In the genomic region with DNA sequence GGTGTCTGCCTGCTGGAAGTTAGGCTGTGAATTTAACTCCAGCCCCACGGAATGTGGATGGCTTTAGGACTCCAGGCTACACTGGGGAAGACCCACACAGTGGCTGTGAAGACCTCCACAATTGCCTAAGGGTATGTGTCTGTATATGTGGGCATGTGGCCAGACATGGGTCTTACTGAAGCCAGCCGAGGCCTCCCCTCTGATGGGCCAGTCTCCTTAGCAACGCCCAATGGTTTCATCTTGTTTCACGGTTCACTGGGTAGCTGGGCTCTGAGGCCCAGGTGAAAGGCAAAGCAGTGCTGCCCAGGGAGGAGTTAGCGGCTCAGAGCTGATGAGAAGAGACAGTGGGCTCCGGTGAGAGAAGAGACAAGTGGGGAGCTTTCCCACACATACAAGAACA, we compare ENCODE assay signal across 14 mouse cellular contexts. TPM values are rescaled to one million over a fixed set of nuclear protein-coding genes. Genes with fewer than 3 reads are reported as not detected.
DNase-seq lines count a peak whose midpoint lies in the region; ATAC-seq and TF ChIP-seq lines count a peak whose summit lies in the region.
"Had no signal": no experiment of that assay in that cellular context is flagged by ENCODE, and none has a peak within 500 bp of the region (broad histone marks: within the 10 kb centered on the region; RNA-seq: fewer than 3 reads in every experiment).

No protein-coding gene starts in this region.

- peak overlapping the region; percentile 56; the same call in 1 of the 2 replicates for H3K9ac ChIP-seq in intestine, embryonic 16.5 days (ENCODE audit: low read depth, low read length)
- H3K9ac ChIP-seq in intestine, postnatal 0 days (ENCODE audit: low read depth, low read length): no peak overlapping the region
- H3K9ac ChIP-seq in neural tube, embryonic 15.5 days (replicated peaks): no peak overlapping the region; the same call in 1 of the 2 replicates
- H3K9ac ChIP-seq: liver, embryonic 15.5 days had no signal

- TF ChIP-seq CTCF in intestine, postnatal 0 days (IDR thresholded peaks at IDR 0.05; ENCODE audit: low read depth): no peak

- intact Hi-C loops in gastrocnemius, postnatal 14 days (cut with DNase I; ENCODE audit: low total_unique reads): loop anchor here (5.0 kb wide), 1 partner anchor 236 kb away; no protein-coding TSS in a partner anchor
- intact Hi-C loops in heart, postnatal 10 days (cut with DNase I): no loop called here

- DNase-seq in hindbrain, embryonic 10.5 days (ENCODE audit: low spot score): peak; percentile 52
- DNase-seq in kidney, postnatal 14 days: peak; percentile 66
- DNase-seq in spleen, postnatal 4 days (ENCODE audit: low spot score in 2 of 2): no peak
- DNase-seq in gastrocnemius, postnatal 14 days: no peak
- no peak for DNase-seq in heart, postnatal 10 days

- no peak overlapping the region for H3K4me2 ChIP-seq in intestine, embryonic 16.5 days (ENCODE audit: low read depth, low read length)
- no peak overlapping the region for H3K4me2 ChIP-seq in intestine, postnatal 0 days (replicated peaks; ENCODE audit: low read depth)
- no peak overlapping the region for H3K4me2 ChIP-seq in neural tube, embryonic 15.5 days
- H3K4me2 ChIP-seq: liver, embryonic 15.5 days had no signal

- peaks cover 3% of the 10 kb centered on the region; the same call in 1 of the 2 replicates for H3K27me3 ChIP-seq in intestine, embryonic 16.5 days (replicated peaks; ENCODE audit: control insufficient read depth, insufficient read depth, low read length)
- H3K27me3 ChIP-seq in intestine, postnatal 0 days (replicated peaks; ENCODE audit: control insufficient read depth, insufficient read depth, low read length): no peaks in the 10 kb centered on the region
- H3K27me3 ChIP-seq in hindbrain, embryonic 10.5 days (ENCODE audit: insufficient read depth, poor library complexity, severe bottlenecking): peaks cover 62% of the 10 kb centered on the region
- H3K27me3 ChIP-seq in neural tube, embryonic 15.5 days (replicated peaks): peaks cover 13% of the 10 kb centered on the region

- H3K4me3 ChIP-seq in intestine, embryonic 16.5 days (ENCODE audit: low read length): no peak overlapping the region
- H3K4me3 ChIP-seq in intestine, postnatal 0 days (ENCODE audit: low read depth, low read length): no peak overlapping the region
- peak overlapping the region; percentile 20; the same call in 1 of the 2 replicates for H3K4me3 ChIP-seq in hindbrain, embryonic 10.5 days
- H3K4me3 ChIP-seq in neural tube, embryonic 15.5 days (replicated peaks): no peak overlapping the region
- H3K4me3 ChIP-seq: left cerebral cortex, adult 2 months; liver, embryonic 15.5 days had no signal

- WGBS in intestine, embryonic 16.5 days: 39% methylated on average over 6 of the region's 6 CpGs
- WGBS in intestine, postnatal 0 days: 51% methylated on average over 6 of the region's 6 CpGs
- WGBS in hindbrain, embryonic 10.5 days: 32% methylated on average over 6 of the region's 6 CpGs
- 7% methylated on average over 6 of the region's 6 CpGs for WGBS in neural tube, embryonic 15.5 days

- no peaks in the 10 kb centered on the region for H3K9me3 ChIP-seq in intestine, embryonic 16.5 days (ENCODE audit: control insufficient read depth, low read length)
- no peaks in the 10 kb centered on the region for H3K9me3 ChIP-seq in intestine, postnatal 0 days (ENCODE audit: control insufficient read depth)
- no peaks in the 10 kb centered on the region for H3K9me3 ChIP-seq in hindbrain, embryonic 10.5 days
- no peaks in the 10 kb centered on the region for H3K9me3 ChIP-seq in neural tube, embryonic 15.5 days (replicated peaks)
- H3K9me3 ChIP-seq: liver, embryonic 15.5 days had no signal

- ATAC-seq in intestine, embryonic 16.5 days: no peak
- ATAC-seq in intestine, postnatal 0 days: no peak
- ATAC-seq in neural tube, embryonic 15.5 days (ENCODE audit: low FRiP score): no peak

- no peak overlapping the region for H3K27ac ChIP-seq in intestine, embryonic 16.5 days (ENCODE audit: low read length)
- H3K27ac ChIP-seq in intestine, postnatal 0 days (ENCODE audit: low read depth, low read length): no peak overlapping the region
- H3K27ac ChIP-seq in hindbrain, embryonic 10.5 days: peak overlapping the region; percentile 80
- H3K27ac ChIP-seq in neural tube, embryonic 15.5 days (replicated peaks): peak overlapping the region; percentile 13; the same call in 1 of the 2 replicates
- H3K27ac ChIP-seq: left cerebral cortex, adult 2 months; liver, embryonic 15.5 days; stomach, postnatal 0 days had no signal

- no peaks in the 10 kb centered on the region; the same call in 1 of the 2 replicates for H3K36me3 ChIP-seq in intestine, embryonic 16.5 days (ENCODE audit: control insufficient read depth, insufficient read depth, low read length)
- H3K36me3 ChIP-seq in intestine, postnatal 0 days (ENCODE audit: control insufficient read depth, insufficient read depth): peaks cover 4% of the 10 kb centered on the region; the same call in 1 of the 2 replicates
- 0 out of 2 replicates have a peak, but pooled peaks cover 6% of the 10 kb centered on the region for H3K36me3 ChIP-seq in hindbrain, embryonic 10.5 days
- H3K36me3 ChIP-seq in neural tube, embryonic 15.5 days: no peaks in the 10 kb centered on the region
- H3K36me3 ChIP-seq: liver, embryonic 15.5 days had no signal

- peaks cover 32% of the 10 kb centered on the region for H3K4me1 ChIP-seq in intestine, embryonic 16.5 days (ENCODE audit: control insufficient read depth, insufficient read depth, low read length)
- peaks cover 11% of the 10 kb centered on the region; the same call in 1 of the 2 replicates for H3K4me1 ChIP-seq in intestine, postnatal 0 days (replicated peaks; ENCODE audit: control insufficient read depth, insufficient read depth, low read length)
- H3K4me1 ChIP-seq in hindbrain, embryonic 10.5 days (replicated peaks): peaks cover 61% of the 10 kb centered on the region
- peaks cover 18% of the 10 kb centered on the region for H3K4me1 ChIP-seq in neural tube, embryonic 15.5 days

RNA-seq across cellular contexts. Expression of a gene that starts 5.4 kb away (rescaled TPM):
- polyA plus RNA-seq in intestine, embryonic 16.5 days (2015; fragmentation: Nextera tagmentation; extraction: Ambion mirVana): 0.07 TPM in 1 of 2 replicates, not detected in the other
- polyA plus RNA-seq in intestine, postnatal 0 days (2015; fragmentation: Nextera tagmentation; extraction: Ambion mirVana): not detected in 2 replicates
- not detected in 2 replicates for polyA plus RNA-seq in hindbrain, embryonic 10.5 days (2016; fragmentation: Nextera tagmentation; extraction: Ambion mirVana)
- polyA plus RNA-seq in neural tube, embryonic 15.5 days (2015; fragmentation: Nextera tagmentation; extraction: Ambion mirVana): not detected in 2 replicates
- not detected for total RNA-seq in gastrocnemius, postnatal 14 days (2021)
- total RNA-seq in heart, postnatal 10 days (2021): not detected
- total RNA-seq: common myeloid progenitor, adult 5-6 weeks; gastrocnemius, adult 18-20 months; megakaryocyte, adult 5-6 weeks had no signal
- polyA plus RNA-seq: liver, embryonic 15.5 days; stomach, postnatal 0 days had no signal

RNA-seq across cellular contexts. Expression of a gene that starts 7.3 kb away (rescaled TPM):
- polyA plus RNA-seq in intestine, embryonic 16.5 days (2015; fragmentation: Nextera tagmentation; extraction: Ambion mirVana): 12.2 and 13.7 TPM in 2 replicates
- 15.8 and 16.4 TPM in 2 replicates for polyA plus RNA-seq in intestine, postnatal 0 days (2015; fragmentation: Nextera tagmentation; extraction: Ambion mirVana)
- polyA plus RNA-seq in hindbrain, embryonic 10.5 days (2016; fragmentation: Nextera tagmentation; extraction: Ambion mirVana): 3.5 and 3.8 TPM in 2 replicates
- polyA plus RNA-seq in neural tube, embryonic 15.5 days (2015; fragmentation: Nextera tagmentation; extraction: Ambion mirVana): 4.7 and 5.0 TPM in 2 replicates
- 1 to 10 TPM; 5.8 to 7.5 TPM for total RNA-seq in gastrocnemius, postnatal 14 days (2021)
- total RNA-seq in heart, postnatal 10 days (2021): 1 to 10 TPM; 5.1 to 5.7 TPM

RNA-seq across cellular contexts. Expression of a gene that starts 16.9 kb away (rescaled TPM):
- polyA plus RNA-seq in intestine, embryonic 16.5 days (2015; fragmentation: Nextera tagmentation; extraction: Ambion mirVana): 259 and 306 TPM in 2 replicates
- polyA plus RNA-seq in intestine, postnatal 0 days (2015; fragmentation: Nextera tagmentation; extraction: Ambion mirVana): 84.0 and 86.0 TPM in 2 replicates
- polyA plus RNA-seq in hindbrain, embryonic 10.5 days (2016; fragmentation: Nextera tagmentation; extraction: Ambion mirVana): 338 and 392 TPM in 2 replicates
- 26.7 and 88.4 TPM in 2 replicates for polyA plus RNA-seq in neural tube, embryonic 15.5 days (2015; fragmentation: Nextera tagmentation; extraction: Ambion mirVana)
- total RNA-seq in gastrocnemius, postnatal 14 days (2021): 1 to 10 TPM; 4.2 TPM
- 10 to 100 TPM; 17.4 to 18.4 TPM for total RNA-seq in heart, postnatal 10 days (2021)
- total RNA-seq: gastrocnemius, adult 18-20 months had no signal

RNA-seq across cellular contexts. Expression of a gene that starts 40.1 kb away (rescaled TPM):
- polyA plus RNA-seq in intestine, embryonic 16.5 days (2015; fragmentation: Nextera tagmentation; extraction: Ambion mirVana): 119 and 147 TPM in 2 replicates
- 36.3 and 44.8 TPM in 2 replicates for polyA plus RNA-seq in intestine, postnatal 0 days (2015; fragmentation: Nextera tagmentation; extraction: Ambion mirVana)
- polyA plus RNA-seq in hindbrain, embryonic 10.5 days (2016; fragmentation: Nextera tagmentation; extraction: Ambion mirVana): 106 and 132 TPM in 2 replicates
- polyA plus RNA-seq in neural tube, embryonic 15.5 days (2015; fragmentation: Nextera tagmentation; extraction: Ambion mirVana): 15.6 and 42.9 TPM in 2 replicates
- total RNA-seq in gastrocnemius, postnatal 14 days (2021): 1 to 10 TPM; 5.4 to 5.8 TPM
- 10 to 100 TPM; 22.9 to 27.9 TPM for total RNA-seq in heart, postnatal 10 days (2021)

RNA-seq across cellular contexts. Expression of a gene that starts 40.3 kb away (rescaled TPM):
- polyA plus RNA-seq in intestine, embryonic 16.5 days (2015; fragmentation: Nextera tagmentation; extraction: Ambion mirVana): 9.6 and 10.7 TPM in 2 replicates
- polyA plus RNA-seq in intestine, postnatal 0 days (2015; fragmentation: Nextera tagmentation; extraction: Ambion mirVana): 7.0 and 9.2 TPM in 2 replicates
- polyA plus RNA-seq in hindbrain, embryonic 10.5 days (2016; fragmentation: Nextera tagmentation; extraction: Ambion mirVana): 3.8 and 4.0 TPM in 2 replicates
- polyA plus RNA-seq in neural tube, embryonic 15.5 days (2015; fragmentation: Nextera tagmentation; extraction: Ambion mirVana): 6.0 and 8.0 TPM in 2 replicates
- total RNA-seq in gastrocnemius, postnatal 14 days (2021): 1 to 10 TPM; 3.5 to 3.6 TPM
- 1 to 10 TPM; 7.4 to 10.0 TPM for total RNA-seq in heart, postnatal 10 days (2021)

Comparison
In these comparisons a context has a peak if more than half of its experiments do, and no peak if none do; other contexts are left out.
1. H3K27ac ChIP-seq: peak in hindbrain, embryonic 10.5 days (single experiment) and neural tube, embryonic 15.5 days (single experiment); none in intestine, embryonic 16.5 days (single experiment) and intestine, postnatal 0 days (single experiment).
2. DNase-seq: peak in hindbrain, embryonic 10.5 days (single experiment) and kidney, postnatal 14 days (single experiment); none in spleen, postnatal 4 days (0 of 2), gastrocnemius, postnatal 14 days (single experiment) and heart, postnatal 10 days (0 of 2).